Mouse (Mus musculus) activated CD4-positive, CD25-positive, alpha-beta regulatory T cell, adult 4 months (primary cell): ENCODE measurements around the gene Pxmp2. TPM values are rescaled to one million over a fixed set of nuclear protein-coding genes. Genes with fewer than 3 reads are reported as not detected.

ENCODE experiments used
- ATAC-seq: one replicate; pipeline ENCODE4 v1.8.0; 2017
- polyA plus RNA-seq, 2 experiments: library from polyadenylated mRNA; unstranded; fragments of 100-300 nt; shearing (Covaris generic); gene quantifications; one replicate each; pipeline ENCODE4 v1.2.1; 2017

Pxmp2 gene
- polyA plus RNA-seq, 2 experiments from 2014 or later: 3.3 to 3.8 TPM

GRCm38 (mm10) chr5:110230780-110231461 is 55.1 kb downstream of the Pxmp2 start, which contains the start of gene Ankle2:
Gene Ankle2, plus strand, starts transcription at chr5:110231004.
- ATAC-seq: peak; percentile 89

GRCm38 (mm10) chr5:110230401-110230779 is 55.6 kb downstream of the Pxmp2 start:
- ATAC-seq: no peak

- no peak for ATAC-seq
Measured at GRCm38 (mm10) chr5:110227336-110227883, 58.6 kb downstream of the Pxmp2 start.

GRCm38 (mm10) chr5:110225056-110225455 is 60.9 kb downstream of the Pxmp2 start:
- ATAC-seq: no peak

Other genes starting within 250 kb of the Pxmp2 start
- gene Gm17655, start 213.7 kb downstream of the Pxmp2 start, polyA plus RNA-seq: 10 to 100 TPM in 1 of 2 experiments, 1 to 10 TPM in 1; 8.8 to 11.2 TPM
- 1 to 10 TPM; 1.6 to 3.0 TPM for gene Gm35315, start 191.8 kb downstream of the Pxmp2 start, polyA plus RNA-seq
- 1 to 10 TPM in 1 of 2 experiments, under 1 TPM in 1; 0.63 to 1.6 TPM for gene Plcxd1, start 186.2 kb downstream of the Pxmp2 start, polyA plus RNA-seq
- 10 to 100 TPM; 11.6 to 11.7 TPM for gene Gtpbp6, start 178.0 kb downstream of the Pxmp2 start, polyA plus RNA-seq
- 1 to 10 TPM; 3.5 to 4.6 TPM for gene Zfp605, start 176.1 kb downstream of the Pxmp2 start, polyA plus RNA-seq
- 10 to 100 TPM; 35.7 to 50.7 TPM for gene Chfr, start 150.3 kb downstream of the Pxmp2 start, polyA plus RNA-seq
- gene Golga3, start 109.5 kb downstream of the Pxmp2 start, polyA plus RNA-seq: 10 to 100 TPM; 18.0 to 20.7 TPM
- 10 to 100 TPM; 13.8 to 18.3 TPM for gene Ankle2, start 55.2 kb downstream of the Pxmp2 start, polyA plus RNA-seq
- 10 to 100 TPM; 28.0 to 30.1 TPM for gene Pgam5, start 16.3 kb downstream of the Pxmp2 start, polyA plus RNA-seq
- 10 to 100 TPM in 1 of 2 experiments, 1 to 10 TPM in 1; 7.5 to 12.4 TPM for gene Pole, start 120 bp upstream of the Pxmp2 start, polyA plus RNA-seq
- gene P2rx2, start 57.0 kb upstream of the Pxmp2 start, polyA plus RNA-seq: not detected
- not detected for gene Lrcol1, start 58.5 kb upstream of the Pxmp2 start, polyA plus RNA-seq
- 1 to 10 TPM; 5.1 to 5.8 TPM for gene Fbrsl1, start 162.3 kb upstream of the Pxmp2 start, polyA plus RNA-seq